Mouse (Mus musculus) naive thymus-derived CD4-positive, alpha-beta T cell, adult 5 months (primary cell): ENCODE data around the gene Snap29. TPM values are rescaled to one million over a fixed set of nuclear protein-coding genes. Genes with fewer than 3 reads are reported as not detected.

ENCODE experiments used
- polyA plus RNA-seq: library from polyadenylated mRNA; unstranded; fragments of 100-300 nt; shearing (Covaris generic); gene quantifications from one replicate; pipeline ENCODE4 v1.2.1, GENCODE M21; 2017

Snap29 gene
- polyA plus RNA-seq, result 18.1 TPM

DNA sequence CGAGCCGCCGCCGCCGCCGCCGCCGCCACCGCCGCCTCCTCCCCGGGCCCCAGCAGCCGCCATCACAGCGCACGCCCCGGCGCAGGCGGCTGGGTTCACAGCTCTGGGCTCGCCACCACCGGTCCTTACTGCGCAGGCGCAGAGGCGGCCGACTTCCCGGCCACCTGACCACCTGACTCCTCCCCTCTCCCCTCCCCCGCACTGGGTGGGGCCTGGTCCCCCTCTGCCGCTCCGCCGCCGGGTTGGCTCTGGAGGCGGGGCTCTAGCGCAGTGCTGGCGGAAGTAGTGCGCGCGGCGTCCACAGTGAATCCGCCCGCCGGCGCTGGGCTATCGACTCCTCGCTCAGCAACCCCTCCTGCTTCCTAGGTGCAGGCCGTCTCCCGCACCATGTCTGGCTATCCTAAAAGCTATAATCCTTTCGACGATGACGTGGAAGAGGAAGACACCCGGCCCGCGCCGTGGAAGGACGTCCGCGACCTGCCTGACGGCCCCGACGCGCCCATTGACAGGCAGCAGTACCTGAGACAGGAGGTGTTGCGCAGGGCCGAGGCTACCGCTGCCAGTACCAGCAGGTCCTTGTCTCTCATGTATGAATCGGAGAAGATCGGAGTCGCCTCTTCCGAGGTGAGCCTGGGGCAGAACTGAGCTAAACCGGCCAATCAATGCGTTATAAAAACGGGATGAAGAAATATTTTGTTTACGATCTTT, at the start of gene Snap29, which contains the start of gene Pi4ka:
Snap29 (plus strand) TSS at position 251 of the 708 bp plus-strand sequence.
Pi4ka (minus strand) TSS at position 579 of the 708 bp plus-strand sequence.

GRCm38 (mm10) chr16:17451541-17452372, 46.0 kb downstream of the Snap29 start, which contains the start of gene Crkl:
TSS of gene Crkl (plus strand) at chr16:17451987.

Other genes starting within 250 kb of the Snap29 start
- 196 TPM for gene Ube2l3, start 203.3 kb upstream of the Snap29 start, polyA plus RNA-seq
- not detected for gene Rimbp3, start 197.4 kb upstream of the Snap29 start, polyA plus RNA-seq
- gene Hic2, start 172.4 kb upstream of the Snap29 start, polyA plus RNA-seq, result 5.5 TPM
- 108 TPM for gene Tmem191c, start 129.9 kb upstream of the Snap29 start, polyA plus RNA-seq
- gene Serpind1, start 74.6 kb upstream of the Snap29 start, polyA plus RNA-seq, result 0.36 TPM
- 79.1 TPM for gene Pi4ka, start 328 bp downstream of the Snap29 start, polyA plus RNA-seq
- gene Crkl, start 46.0 kb downstream of the Snap29 start, polyA plus RNA-seq, result 64.9 TPM
- gene Aifm3, start 83.6 kb downstream of the Snap29 start, polyA plus RNA-seq, result not detected
- gene Lztr1, start 102.7 kb downstream of the Snap29 start, polyA plus RNA-seq, result 34.0 TPM
- gene Thap7, start 125.2 kb downstream of the Snap29 start, polyA plus RNA-seq, result 61.2 TPM
- gene Lrrc74b, start 155.3 kb downstream of the Snap29 start, polyA plus RNA-seq, result not detected
- gene P2rx6, start 155.9 kb downstream of the Snap29 start, polyA plus RNA-seq, result not detected
- 1.6 TPM for gene Slc7a4, start 177.2 kb downstream of the Snap29 start, polyA plus RNA-seq
- 19.5 TPM for gene Smpd4, start 213.4 kb downstream of the Snap29 start, polyA plus RNA-seq
- not detected for gene Ccdc74a, start 240.5 kb downstream of the Snap29 start, polyA plus RNA-seq